Mouse (Mus musculus): Measurements from ENCODE around the gene Etl4. TPM values are rescaled to one million over a fixed set of nuclear protein-coding genes. Genes with fewer than 3 reads are reported as not detected.
"Not testable (repeated sequence)": the region's sequence is repeated elsewhere in the genome, so short reads cannot be mapped to it uniquely, and the experiment has no call there.

Etl4 gene
- total RNA-seq, 2 experiments from 2014 or later: 59.1 to 69.7 TPM

- DNase-seq (ENCODE audit: low spot score in 2 of 2): no peak
Observed at GRCm38 (mm10) chr2:20629156-20629712, 719.7 kb downstream of the Etl4 start.

- no peak for DNase-seq (ENCODE audit: low spot score in 2 of 2)
Observed at GRCm38 (mm10) chr2:20638604-20639003, 729.0 kb downstream of the Etl4 start.

DNA sequence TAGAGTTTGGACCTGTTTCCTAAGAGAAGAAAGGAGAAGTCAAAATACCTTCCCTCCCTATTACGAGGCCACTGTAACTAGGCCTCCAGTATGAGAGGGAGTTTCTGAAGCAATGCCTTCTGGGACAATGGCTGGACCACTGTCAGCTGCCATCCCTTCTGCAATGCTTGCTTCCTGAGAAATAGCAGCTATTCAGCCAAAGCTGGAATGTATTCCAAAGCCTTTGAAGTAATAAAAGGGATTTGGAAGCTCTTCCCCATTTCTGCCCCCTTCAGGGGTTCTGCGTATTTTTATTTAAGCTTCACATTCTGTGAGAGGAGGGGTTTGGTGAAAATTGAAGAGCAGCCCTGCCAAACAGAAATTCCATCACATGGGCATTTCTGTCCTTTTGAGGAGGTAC lies 730.1 kb downstream of the Etl4 start:
- DNase-seq (ENCODE audit: low spot score in 2 of 2): no peak

DNA sequence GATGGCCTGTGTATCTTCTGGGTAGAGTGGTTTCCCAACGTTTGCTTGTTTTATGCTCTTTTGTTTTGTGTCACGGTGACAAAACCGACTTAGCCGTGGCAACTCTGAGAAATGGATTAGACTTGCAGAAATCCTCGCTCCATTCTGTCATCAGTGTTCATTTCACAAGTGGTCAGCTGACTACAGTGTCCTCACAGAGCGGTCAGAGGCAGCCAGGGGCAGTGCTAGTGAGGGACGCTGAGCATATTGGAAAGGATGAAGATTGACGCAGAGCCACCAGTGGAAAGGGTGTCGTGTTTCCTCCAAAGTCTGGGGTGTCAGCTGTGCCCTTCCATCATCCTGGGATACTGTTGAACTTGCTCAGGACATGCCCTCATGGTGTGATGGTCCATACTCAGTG lies 733.2 kb downstream of the Etl4 start:
- no peak for DNase-seq (ENCODE audit: low spot score in 2 of 2)

DNA sequence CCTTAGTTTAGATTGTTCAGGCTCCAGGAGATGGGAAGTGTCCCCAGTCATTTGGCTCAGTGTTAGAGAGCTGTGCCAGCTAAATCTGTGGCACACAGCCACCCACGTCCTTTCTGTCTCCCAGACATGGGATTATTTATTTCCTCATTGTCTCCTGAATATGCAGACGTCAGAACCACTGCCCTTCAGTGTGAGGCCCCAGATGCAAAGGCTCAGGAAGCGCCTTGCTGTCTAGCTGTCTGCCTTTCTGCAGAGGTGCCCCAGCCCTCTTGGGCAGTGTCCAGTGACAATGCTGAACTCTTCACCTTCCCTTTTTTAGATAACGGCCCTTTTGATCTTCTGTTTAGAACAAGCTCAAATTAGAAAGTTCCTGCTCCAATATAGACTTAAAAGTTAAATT lies 740.2 kb downstream of the Etl4 start:
- DNase-seq (ENCODE audit: low spot score in 2 of 2): peak; percentile 19 to 47

DNA sequence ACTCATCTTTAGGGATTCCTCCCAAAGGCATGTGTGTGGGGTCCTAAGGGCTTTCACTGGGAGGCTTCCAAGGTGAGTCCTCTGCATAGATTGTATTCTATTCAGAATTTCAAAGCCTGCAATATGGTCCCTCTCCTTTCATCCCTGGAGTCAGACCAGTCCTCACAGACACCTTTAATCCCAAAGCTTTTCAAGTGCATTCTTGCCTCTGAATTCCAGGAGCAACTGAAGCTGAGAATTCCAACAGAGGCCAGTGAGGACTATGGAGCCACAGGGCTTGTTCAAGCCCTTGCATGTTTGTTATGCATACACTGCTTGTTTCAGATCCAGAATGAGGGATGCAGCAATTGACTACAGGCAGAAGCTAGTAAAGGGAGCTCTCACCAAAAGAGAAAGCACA lies 743.5 kb downstream of the Etl4 start:
- no peak for DNase-seq (ENCODE audit: low spot score in 2 of 2)

DNA sequence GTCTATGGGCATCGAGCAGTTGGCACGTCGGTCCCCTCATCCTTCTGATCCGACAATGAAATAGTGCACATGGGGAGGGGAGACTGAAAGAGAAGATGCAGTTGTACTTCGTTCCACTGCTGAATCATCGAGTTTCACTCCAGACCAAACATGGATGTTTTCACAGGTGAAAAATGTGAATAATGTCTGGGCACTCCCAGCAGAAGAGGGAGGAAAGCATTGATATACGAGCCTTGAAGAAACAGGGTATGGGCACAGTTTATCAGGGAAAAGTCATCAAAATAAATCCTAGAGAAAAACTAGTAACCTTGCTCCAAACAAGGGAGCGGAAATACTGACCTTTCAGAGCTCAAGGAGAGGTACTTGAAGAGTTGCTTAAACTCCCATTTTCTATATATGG lies 744.5 kb downstream of the Etl4 start:
- DNase-seq (ENCODE audit: low spot score in 2 of 2): no peak

DNA sequence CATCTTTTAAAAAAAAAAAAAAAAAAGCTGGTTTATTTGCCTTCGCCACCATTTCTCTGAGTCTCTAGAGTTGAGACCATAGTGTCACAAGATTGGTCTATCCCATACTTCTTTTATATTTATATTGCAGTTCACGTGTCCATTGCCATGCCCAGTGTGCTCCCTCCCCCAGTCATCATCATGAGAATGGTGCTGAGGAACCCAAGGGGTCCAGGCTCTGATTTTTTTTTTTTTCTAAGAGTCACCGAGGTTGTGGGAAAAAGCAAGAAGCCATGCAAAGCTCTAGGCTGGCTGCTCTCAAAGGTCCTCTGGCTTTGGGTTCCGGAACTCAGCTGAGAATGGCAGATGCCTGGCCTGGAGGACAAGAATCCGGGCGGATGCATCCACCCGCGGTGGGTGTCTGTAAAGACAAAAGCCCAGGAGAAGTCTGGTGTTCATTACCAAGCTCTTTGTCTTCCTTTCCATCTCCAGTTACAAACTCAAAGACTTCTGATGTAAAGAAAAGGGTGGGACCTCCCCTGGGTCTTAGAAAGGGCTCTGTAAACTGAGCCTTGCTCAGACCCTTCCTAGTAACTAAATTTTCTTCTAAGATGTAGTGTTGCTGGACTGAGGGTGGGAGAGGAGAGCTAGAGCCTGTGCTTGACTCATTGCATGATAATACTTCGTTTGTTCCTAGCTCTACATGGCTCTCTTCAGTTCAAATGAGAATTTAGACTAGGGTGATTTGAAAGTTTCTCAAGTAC lies 745.2 kb downstream of the Etl4 start:
- DNase-seq (ENCODE audit: low spot score in 2 of 2): no peak

GRCm38 (mm10) chr2:20655341-20655612 lies 745.7 kb downstream of the Etl4 start:
- no peak for DNase-seq (ENCODE audit: low spot score in 2 of 2)

DNA sequence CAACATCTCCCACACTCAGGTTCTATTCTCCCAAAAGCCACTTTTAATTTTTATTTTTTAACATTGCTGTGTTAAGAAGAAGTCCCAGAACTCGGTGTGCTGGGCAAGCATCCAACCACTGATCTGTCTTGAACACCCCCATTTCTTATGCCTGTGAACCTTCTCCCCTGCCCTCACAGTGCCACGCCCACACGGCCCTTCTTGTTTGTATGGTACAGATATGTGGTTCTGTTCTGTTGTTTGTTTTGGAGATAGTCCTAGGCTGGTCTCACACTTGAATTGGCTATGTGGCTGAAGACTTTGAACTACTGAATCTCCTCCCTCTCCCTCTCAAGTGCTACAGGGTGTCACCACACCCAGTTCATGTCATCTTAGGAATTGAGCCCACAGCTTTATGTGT lies 748.3 kb downstream of the Etl4 start:
- DNase-seq (ENCODE audit: low spot score in 2 of 2): no peak

DNA sequence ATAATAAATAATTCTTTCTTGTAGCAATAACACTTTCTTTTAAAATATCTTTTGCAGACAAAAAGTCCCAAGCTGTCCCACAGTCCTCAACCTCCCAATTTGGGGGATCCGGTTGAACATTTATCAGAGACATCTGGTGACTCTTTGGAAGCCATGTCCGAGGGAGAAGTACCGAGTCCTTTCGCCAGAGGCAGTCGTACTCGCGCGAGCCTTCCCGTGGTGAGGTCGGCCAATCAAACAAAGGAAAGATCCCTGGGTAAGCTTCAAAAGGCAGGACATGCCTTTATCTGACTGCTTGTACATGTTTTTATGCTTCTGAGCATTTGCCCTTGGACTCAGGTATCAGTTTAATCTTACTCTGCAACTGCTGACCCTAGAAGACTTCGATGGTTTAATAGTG lies 752.3 kb downstream of the Etl4 start:
- no peak for DNase-seq (ENCODE audit: low spot score in 2 of 2)

DNA sequence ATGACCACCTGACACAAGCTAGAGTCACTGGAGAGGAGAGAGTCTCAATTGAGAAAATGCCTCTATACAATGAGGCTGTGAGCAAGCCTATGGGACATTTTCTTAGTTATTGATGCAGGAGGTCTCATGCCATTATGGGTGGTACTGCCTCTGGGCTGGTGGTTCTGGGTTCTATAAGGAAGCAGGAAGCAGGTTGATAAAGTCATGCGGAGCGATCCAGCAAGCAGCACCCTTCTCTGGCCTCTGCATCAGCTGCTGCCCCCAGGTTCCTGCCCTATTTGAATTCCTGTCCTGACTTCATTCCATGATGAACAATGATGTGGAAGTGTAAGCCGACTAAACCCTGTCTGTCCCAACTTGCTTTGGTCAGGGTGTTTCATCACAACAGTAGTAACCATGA lies 753.1 kb downstream of the Etl4 start:
- DNase-seq (ENCODE audit: low spot score in 2 of 2): no peak

- no peak for DNase-seq (ENCODE audit: low spot score in 2 of 2)
Observed at GRCm38 (mm10) chr2:20665309-20665971, 755.9 kb downstream of the Etl4 start.

DNA sequence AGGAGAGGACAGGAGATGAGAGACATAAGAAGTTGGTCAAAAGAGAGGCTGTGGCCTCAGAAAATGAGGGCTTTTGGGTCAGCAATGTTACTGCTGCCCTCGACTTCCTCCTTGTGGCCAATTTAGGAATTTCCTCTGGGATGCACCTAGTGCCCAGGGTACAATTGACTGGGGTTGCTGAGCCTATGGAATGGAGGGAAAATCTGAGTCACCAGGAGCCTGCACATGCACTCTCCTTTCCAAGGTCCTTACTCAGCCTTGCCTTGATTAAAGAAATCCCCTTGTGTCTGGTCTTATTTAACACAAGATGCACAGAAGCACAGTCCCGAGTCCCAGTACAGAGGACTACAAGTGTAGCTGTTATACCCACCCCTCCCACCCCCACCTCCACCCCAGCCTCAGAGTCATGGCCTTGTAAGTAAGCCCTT lies 756.5 kb downstream of the Etl4 start:
- DNase-seq (ENCODE audit: low spot score in 2 of 2): peak; percentile 12 to 22

- no peak for DNase-seq (ENCODE audit: low spot score in 2 of 2)
Observed at GRCm38 (mm10) chr2:20667876-20668275, 758.3 kb downstream of the Etl4 start.

DNA sequence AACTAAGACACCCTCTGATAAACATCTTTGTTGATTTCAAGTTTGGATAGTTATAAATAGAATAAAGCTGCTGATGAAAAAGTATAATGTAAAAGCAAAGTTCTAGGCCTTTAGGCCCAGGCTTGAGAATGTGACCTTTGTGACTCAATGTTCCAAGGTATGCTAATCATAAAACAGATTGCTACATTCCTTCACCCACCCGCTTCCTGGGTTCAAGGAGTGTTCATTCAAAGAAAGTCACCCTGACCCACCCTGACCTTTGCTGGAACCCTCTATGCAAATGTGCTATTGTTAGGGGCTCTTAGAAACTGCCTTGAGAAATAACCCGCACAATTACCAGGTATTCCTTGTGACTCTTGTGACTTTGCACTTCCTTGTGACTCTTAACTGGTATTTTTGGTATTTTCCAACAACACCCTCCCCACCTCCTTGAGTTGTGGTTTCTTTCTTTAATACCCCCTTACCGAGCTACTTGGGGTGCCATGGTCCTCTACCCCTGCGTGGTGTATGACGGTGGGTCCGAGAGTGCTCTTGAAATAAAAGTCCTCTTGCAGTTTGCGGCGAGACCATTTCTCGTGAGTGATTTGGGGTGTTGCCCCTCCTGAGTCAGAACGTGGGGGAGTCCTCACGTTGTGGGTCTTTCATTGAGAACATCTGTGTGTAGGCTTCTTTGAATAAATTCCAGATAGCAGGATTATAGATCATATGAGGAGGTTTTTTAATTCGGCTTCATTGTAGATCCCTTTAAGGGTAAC lies 758.9 kb downstream of the Etl4 start:
- not testable (repeated sequence) for DNase-seq (ENCODE audit: low spot score in 2 of 2)

DNA sequence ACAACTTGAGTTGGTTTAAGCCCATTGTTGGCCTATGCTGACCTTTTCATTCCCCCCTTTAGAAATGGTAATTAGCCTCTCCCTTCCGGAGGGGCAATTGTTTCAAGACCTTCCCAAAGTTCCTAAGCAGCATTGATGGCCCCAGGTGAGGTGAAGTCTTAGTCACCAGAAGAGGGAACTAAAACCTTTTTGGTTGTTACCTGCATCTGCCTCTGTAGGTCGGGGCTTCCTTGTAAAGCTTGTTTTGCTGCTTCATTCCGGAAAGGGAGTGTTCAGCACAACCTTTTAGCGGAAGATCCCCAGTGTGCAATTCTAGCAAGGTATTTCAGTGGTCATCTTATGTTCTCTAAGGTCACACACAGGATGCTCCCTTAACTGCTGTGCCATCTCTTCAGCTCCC lies 759.8 kb downstream of the Etl4 start:
- no peak for DNase-seq (ENCODE audit: low spot score in 2 of 2)

DNA sequence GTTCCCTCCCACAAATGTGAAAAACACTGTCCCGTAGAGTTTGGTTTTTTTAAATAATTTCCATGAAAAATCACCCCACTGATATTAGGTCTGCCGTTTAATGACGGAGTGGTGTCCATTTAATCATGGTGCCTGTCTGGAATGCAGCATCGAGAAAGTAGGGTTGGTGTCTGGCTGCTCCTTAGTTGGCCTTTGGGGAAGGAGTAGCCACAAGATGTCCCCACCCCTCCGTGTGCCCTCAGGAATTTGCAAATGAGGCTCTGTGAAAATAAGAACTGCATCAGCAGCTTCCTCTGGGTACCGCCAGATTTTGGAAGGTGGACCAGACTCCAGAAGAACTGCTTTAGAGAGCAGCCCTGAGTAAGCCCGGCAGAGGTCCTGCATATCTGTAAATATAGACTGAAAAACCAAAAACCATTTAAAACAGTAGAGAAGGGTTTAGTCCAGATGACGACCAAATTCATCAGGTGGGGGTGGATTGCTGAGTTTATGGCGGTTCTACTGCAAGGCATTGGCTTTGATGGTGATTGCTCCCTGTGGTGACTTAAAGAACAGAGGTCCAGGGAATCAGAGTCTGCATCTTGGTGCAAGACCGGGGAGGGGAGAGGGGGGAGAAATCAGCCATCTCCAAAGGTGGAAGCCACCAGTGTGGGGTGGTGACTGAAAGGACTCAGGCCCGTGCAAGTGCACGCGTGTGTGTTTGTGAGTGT lies 762.1 kb downstream of the Etl4 start:
- no peak for DNase-seq (ENCODE audit: low spot score in 2 of 2)

GRCm38 (mm10) chr2:20672281-20672680 lies 762.7 kb downstream of the Etl4 start:
- no peak for DNase-seq (ENCODE audit: low spot score in 2 of 2)

- DNase-seq (ENCODE audit: low spot score in 2 of 2): peak; percentile 58 to 70
Observed at GRCm38 (mm10) chr2:20672803-20673603, 763.4 kb downstream of the Etl4 start.

DNA sequence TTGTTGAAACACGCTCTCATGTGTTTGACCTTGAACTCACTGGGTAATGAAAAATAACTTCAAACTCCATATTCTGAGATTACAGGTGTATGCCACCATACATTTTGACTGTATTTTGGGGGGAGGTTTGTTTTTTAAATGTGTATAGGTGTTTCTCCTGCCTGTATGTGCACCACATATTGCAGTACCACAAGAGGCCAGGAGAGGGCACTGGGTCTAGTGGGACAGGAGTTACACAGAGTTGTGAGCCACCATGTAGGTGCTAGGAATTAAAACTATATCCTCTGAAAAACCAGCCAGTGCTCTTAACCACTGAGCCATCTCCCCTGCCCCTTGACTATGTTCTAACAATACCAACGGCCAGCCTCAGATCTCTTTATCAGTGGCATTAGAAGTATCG lies 766.8 kb downstream of the Etl4 start:
- DNase-seq (ENCODE audit: low spot score in 2 of 2): no peak
